Mouse (Mus musculus) skeletal muscle tissue, adult 2 months (tissue): ENCODE results near the gene Neurl4.

Experiments used
- DNase-seq: peaks from one replicate; pipeline ENCODE4 v3.0.0-alpha.2; 2012; ENCODE audit warnings: low read depth, low spot score

The Neurl4 gene

GRCm38 (mm10) chr11:69932254-69932653, 31.4 kb downstream of the Neurl4 start:
- no peak for DNase-seq

GRCm38 (mm10) chr11:69933066-69933465, 32.2 kb downstream of the Neurl4 start:
- no peak for DNase-seq

GRCm38 (mm10) chr11:69934169-69934568, 33.3 kb downstream of the Neurl4 start:
- peak; percentile 85 for DNase-seq

GRCm38 (mm10) chr11:69934681-69935080, 33.8 kb downstream of the Neurl4 start:
- DNase-seq: no peak

GRCm38 (mm10) chr11:69935137-69935879, 34.4 kb downstream of the Neurl4 start, which contains the start of gene Ybx2:
Gene Ybx2 (plus strand): TSS chr11:69935796.
- peak; percentile 83 for DNase-seq

GRCm38 (mm10) chr11:69936156-69936555, 35.3 kb downstream of the Neurl4 start:
- no peak for DNase-seq

- no peak for DNase-seq
Measured at GRCm38 (mm10) chr11:69936714-69937347, 36.0 kb downstream of the Neurl4 start.

GRCm38 (mm10) chr11:69937385-69937784, 36.5 kb downstream of the Neurl4 start:
- no peak for DNase-seq

- DNase-seq: no peak
Measured at GRCm38 (mm10) chr11:69937834-69938233, 37.0 kb downstream of the Neurl4 start.

GRCm38 (mm10) chr11:69938401-69938979, 37.6 kb downstream of the Neurl4 start:
- no peak for DNase-seq

GRCm38 (mm10) chr11:69939181-69939580, 38.3 kb downstream of the Neurl4 start:
- no peak for DNase-seq

- no peak for DNase-seq
Measured at GRCm38 (mm10) chr11:69939731-69940130, 38.9 kb downstream of the Neurl4 start.

GRCm38 (mm10) chr11:69940962-69941361, 40.1 kb downstream of the Neurl4 start:
- DNase-seq: no peak

- DNase-seq: peak; percentile 20
Measured at GRCm38 (mm10) chr11:69945216-69945615, 44.3 kb downstream of the Neurl4 start.

GRCm38 (mm10) chr11:69945997-69946891, 45.4 kb downstream of the Neurl4 start:
- peak; percentile 34 for DNase-seq

GRCm38 (mm10) chr11:69947337-69948065, 46.6 kb downstream of the Neurl4 start:
- DNase-seq: peak; percentile 93

GRCm38 (mm10) chr11:69948066-69948762, 47.3 kb downstream of the Neurl4 start, which contains the start of gene Slc2a4:
Gene Slc2a4 (minus strand): TSS chr11:69948188.
- DNase-seq: peak; percentile 97

- DNase-seq: peak; percentile 95
Measured at GRCm38 (mm10) chr11:69948763-69949150, 47.9 kb downstream of the Neurl4 start.

- DNase-seq: no peak
Measured at GRCm38 (mm10) chr11:69950807-69951459, 50.1 kb downstream of the Neurl4 start.

- DNase-seq: no peak
Measured at GRCm38 (mm10) chr11:69952274-69952673, 51.4 kb downstream of the Neurl4 start.
